Mouse (Mus musculus) thymus, postnatal 25 days (tissue): Measurements from ENCODE around the gene Tmco5.

ENCODE experiments used
- DNase-seq: peaks from one replicate; pipeline ENCODE4 v3.0.0; 2022

The Tmco5 gene

GRCm38 (mm10) chr2:116878391-116878790 is at the start of gene Tmco5:
Tmco5 (plus strand) TSS chr2:116878691.
- no peak for DNase-seq

DNA sequence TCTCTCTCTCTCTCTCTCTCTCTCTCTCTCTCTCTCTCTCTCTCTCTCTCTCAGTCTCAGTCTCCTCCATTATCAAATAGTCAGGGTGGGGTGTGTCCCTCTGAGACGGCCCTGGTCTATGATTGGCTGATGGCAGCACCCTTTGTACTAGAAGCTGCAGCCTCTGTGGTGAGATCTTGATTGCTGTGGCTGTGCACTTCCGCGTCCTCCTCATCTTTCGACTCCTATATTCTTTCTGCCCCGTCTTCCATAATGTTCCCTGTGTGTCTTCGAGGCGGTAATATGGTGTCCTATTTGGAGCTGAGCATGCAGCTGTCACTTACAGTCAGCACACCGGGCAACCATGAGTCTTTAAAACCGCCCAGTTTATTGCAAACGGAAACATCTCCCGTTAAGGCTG is 46.6 kb upstream of the Tmco5 start:
- DNase-seq, result no peak

- DNase-seq, result no peak
Measured at GRCm38 (mm10) chr2:116837829-116838228, 40.7 kb upstream of the Tmco5 start.

DNA sequence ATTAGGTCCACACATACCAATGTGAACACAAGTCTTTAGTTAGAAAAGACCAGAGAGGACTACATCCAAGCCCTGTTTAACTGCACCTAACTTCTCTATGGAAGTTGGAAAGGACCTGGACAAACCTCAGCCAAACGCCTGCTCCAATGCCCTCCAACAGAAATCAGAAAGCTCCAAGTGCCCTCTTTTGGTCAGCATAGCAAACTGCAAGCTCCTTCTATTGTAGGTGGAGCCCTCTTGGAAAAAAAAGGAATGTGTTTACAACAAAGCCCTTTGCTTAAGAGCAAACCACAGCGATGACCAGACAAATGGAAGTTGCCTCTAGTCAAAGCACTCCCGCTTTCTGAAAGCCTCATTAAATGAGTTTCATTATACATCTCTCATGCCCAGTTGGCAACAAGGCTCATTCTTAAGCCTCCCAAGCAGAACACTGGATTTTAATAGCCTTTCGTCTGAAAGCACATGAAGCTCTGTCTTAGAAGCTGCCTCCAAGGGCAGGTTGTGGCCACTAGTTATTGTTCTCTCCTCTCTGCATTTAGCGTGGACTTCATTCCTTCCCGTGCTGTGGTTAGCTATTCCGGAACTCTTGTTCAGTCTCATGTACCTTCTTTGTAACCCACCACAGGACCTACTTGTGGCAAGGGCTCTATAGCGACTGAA is 39.8 kb upstream of the Tmco5 start:
- DNase-seq, result no peak

DNA sequence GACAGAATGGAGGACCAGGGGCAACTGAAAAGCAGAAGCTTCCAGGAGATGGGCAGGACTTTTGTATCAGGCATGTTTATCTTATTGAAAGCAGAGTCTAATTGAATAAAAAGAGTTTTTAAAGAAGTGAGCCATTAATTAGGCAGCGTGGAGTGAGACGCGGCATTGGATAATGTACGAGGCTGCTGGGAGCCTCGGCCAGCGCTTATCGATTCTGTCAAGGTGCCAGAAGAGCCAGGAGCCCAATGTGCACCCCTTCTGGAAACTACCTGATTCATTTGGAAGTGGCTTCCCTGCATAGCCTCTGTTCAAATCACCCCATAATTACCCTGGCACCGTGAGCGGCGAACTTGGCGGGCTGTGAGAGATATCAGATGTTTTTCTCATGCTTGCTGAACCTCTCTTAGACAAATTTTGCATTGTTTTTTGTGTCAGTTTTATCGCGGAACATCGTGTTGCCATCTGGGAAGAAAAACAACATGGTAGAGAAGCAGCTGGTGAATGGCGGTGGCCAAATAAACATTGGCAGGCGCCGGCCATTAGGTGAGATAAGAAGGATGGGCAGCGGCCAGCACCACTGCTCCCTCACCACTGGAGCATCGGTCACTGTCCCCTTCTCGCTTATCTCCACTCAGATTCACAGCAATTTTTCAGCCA is 28.4 kb upstream of the Tmco5 start:
- DNase-seq, result no peak

DNA sequence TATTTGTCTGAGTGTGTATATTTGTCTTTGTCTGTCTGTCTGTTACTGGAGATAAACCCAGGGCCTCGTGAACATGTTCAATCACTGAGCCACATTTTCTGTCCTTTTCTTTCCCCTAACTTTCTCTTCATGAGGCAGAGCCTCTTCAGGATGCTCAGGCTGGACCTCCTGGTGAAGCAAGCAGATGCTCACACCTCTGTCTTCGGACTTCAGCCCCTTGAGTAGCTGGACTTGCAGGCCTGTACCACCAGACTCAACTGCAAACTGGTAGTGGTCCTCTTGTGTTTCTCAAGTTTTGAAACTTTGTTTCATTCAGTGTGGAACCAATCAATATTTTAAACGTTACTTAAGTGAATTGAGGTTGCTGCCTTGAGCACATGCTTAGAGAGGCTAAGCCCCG is 27.1 kb upstream of the Tmco5 start:
- DNase-seq, result no peak

DNA sequence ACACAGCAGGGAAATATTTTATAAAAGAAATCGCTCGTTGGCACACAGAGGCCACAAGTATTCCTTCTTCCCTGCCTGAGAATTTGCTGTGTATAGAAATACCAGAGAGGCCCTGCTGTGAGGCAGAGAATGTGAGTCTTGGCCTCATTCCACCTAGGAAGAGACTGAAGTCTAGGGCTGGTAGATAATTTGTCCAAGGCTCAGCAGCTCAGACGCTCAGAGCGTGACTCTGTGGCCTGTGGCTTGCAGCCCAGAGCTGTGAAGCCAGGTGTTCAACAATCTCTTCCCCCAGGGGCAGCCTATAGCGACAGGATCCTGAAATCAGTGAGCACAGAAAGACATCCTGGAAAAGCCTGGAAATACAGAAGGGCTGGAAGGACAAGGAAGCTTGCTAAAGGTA is 26.2 kb upstream of the Tmco5 start:
- DNase-seq, result no peak

- DNase-seq, result no peak
Measured at GRCm38 (mm10) chr2:116858703-116859102, 19.8 kb upstream of the Tmco5 start.

DNA sequence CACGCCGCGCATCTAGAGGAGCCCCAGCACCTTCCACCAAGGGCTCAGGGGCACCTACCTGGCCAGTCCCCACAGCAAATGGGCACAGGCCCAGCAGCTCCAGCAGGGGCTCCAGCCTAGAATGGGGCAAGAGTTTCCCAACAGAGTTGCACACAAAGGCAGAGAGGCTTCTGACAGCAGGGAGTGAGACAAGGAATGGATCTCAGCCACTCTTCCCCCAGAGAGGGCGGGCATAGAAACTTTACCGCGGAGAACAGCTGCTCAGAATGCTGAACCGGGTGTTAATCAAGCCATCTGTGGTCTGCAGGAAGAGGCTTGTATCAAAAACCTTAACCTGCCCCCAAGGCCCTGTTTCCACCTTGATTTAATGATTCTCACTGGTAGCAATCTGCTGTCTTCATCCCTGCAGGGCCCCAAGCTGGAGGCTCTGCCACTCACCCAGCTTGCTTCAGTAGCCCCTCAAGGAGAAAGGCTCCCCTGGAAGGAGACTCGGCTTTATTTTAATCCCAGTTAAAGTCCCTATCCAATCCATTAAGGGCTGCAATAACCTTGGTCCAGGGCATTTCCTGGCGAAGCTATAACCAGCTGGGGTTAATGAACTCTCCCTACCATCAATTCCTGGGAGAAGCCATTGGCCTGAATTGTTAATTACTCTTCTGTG is 1.4 kb upstream of the Tmco5 start:
- no peak for DNase-seq

DNA sequence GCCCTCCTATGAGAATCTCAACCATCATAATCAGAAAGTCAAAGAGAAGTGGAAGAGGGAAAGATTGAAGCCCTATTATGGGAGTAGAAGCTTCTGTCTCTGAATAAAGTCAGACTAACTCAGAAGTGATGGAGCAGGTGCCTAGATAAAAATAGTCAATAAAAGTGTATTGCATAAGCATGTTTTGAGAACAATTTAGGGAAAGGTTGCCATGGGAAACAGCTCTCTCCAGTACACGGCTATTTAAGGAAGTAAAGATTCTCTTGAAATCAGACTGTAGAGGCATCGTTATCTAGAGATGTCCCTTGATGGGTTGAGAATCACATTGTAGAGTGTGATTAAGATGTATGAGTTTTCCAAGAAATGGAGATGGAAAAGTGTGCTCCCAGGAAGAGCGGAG is 1.2 kb downstream of the Tmco5 start:
- no peak for DNase-seq

- DNase-seq, result no peak
Measured at GRCm38 (mm10) chr2:116893316-116893987, 15.0 kb downstream of the Tmco5 start.

DNA sequence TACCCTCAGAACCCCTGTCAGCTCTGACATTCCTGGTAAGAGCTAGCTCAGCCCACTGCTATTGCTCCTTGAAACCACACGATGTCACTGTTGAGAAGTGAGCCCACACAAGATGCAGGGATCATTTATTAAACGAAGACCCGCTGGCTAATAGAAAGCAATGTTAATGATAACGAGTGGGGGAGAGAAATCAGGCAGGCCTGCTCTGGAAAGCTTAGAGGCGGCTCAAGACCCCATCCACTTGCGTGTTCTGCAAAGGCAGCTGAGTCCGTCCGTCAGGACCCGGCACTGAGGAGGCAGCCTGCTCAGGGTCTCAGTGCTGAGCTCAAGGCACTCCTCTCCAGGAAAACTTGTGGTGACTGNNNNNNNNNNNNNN is 15.5 kb downstream of the Tmco5 start:
- DNase-seq, result peak; percentile 8

DNA sequence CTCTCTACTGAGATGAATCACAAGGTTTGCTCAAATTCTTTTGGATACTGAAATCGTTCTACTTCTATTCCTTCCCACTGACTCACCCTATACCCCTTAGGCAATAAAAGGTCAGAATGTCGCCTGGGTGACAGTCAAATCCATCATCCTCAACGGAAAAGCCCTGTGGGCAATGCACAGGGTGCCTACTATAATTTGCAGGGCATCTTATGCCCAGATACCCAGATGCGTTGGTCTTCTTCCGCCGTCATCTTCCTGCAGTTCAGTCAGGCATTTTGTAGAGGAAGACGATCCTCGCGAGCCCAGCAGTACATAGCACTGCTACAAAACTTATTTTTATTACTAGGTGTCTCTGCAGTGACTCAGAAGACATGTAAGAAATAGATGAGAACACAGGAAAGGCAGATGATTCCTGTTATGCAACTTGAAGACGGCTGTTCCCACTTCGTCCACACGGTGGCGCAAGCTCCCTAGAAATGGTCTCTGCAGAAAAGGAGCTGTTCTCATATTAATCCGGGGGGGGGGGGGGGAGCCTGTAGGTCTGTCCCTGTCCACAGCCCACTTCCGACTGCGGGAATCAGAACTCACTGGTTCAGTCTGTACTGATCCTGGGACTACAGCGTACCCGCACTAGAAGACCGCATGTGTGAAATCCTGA is 21.3 kb downstream of the Tmco5 start:
- peak; percentile 79 for DNase-seq

DNA sequence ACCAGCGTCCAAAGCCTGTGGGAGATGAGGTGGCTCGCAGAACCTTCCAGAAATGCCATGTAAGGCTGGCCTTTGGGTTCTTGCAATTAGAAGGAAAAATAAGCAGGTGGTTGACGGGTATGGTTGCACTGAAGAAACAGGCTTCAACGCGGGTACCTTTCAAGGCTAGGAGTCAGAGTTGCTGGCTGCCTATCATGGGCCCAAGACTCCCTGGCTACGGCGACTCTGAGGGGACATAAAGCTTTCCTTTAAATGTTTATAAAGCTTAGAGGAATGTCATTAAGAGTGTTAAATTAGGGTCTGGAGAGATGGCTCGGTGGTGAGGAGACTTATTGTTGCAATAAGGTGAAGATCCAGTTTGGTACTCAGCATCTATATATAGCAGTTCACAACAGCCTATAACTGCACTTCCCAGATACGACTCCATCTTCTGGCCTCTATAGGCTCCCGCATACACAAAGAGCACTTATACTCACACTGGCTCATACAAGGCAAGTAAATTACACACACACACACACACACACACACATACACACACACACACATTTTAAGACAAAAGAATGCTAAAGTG is 21.9 kb downstream of the Tmco5 start:
- DNase-seq, result no peak

GRCm38 (mm10) chr2:116908268-116908667 is 29.8 kb downstream of the Tmco5 start:
- no peak for DNase-seq

GRCm38 (mm10) chr2:116912334-116913070 is 34.0 kb downstream of the Tmco5 start:
- no peak for DNase-seq

- no peak for DNase-seq
Measured at GRCm38 (mm10) chr2:116913677-116914405, 35.4 kb downstream of the Tmco5 start.

- DNase-seq, result no peak
Measured at GRCm38 (mm10) chr2:116914636-116915035, 36.1 kb downstream of the Tmco5 start.

GRCm38 (mm10) chr2:116918598-116918997 is 40.1 kb downstream of the Tmco5 start:
- DNase-seq, result no peak

- DNase-seq, result no peak
Measured at GRCm38 (mm10) chr2:116922580-116923500, 44.3 kb downstream of the Tmco5 start.
